Mouse (Mus musculus) left cerebral cortex, adult 2 months (tissue): Measurements from ENCODE around the gene Rnf181. TPM values are rescaled to one million over a fixed set of nuclear protein-coding genes. Genes with fewer than 3 reads are reported as not detected.

ENCODE experiments used
- DNase-seq, 2 experiments: peaks; one replicate each; pipeline ENCODE4 v3.0.0; 2021 to 2022; ENCODE audit warnings: low spot score in 2 of 2, mixed read lengths in 1 of 2; ENCODE audit errors: extremely low spot score in 1 of 2
- H3K27ac ChIP-seq: fragments of 200-600 bp; 2 replicates; pipeline ENCODE4 v1.8.1; 2022
- H3K4me3 ChIP-seq: fragments of 200-600 bp; 2 replicates; pipeline ENCODE4 v1.8.1; 2022
- CTCF ChIP-seq: fragments of 200-600 bp; IDR thresholded peaks from 2 replicates; pipeline ENCODE4 v1.8.1; 2022; ENCODE audit warnings: antibody characterized with exemption, mild to moderate bottlenecking, moderate library complexity
- intact Hi-C: fragments of 180-260 bp; cut with DNase I; formaldehyde crosslinking; loops from one replicate; pipeline ENCODE4 v1.15.1; 2025
- long read RNA-seq, 2 experiments: library from polyadenylated mRNA; stranded (forward); transcript quantifications; one replicate each; pipeline ENCODE4 v2.0.0; 2021; ENCODE audit warnings: borderline mapping rate in 2 of 2
- total RNA-seq, 2 experiments: library from RNA; stranded (reverse); gene quantifications; 2 replicates each; pipeline ENCODE4 v1.2.3; 2021

Gene Rnf181
- 10 to 100 TPM; 75.7 to 75.9 TPM for total RNA-seq
- long read RNA-seq, experiment 1, transcript Rnf181-201 (5 exons, 1,434 nt): major isoform, 37 of 59 reads
- long read RNA-seq, experiment 1, partial matches to known transcripts: 7 of 59 reads
- long read RNA-seq, experiment 1, other reads (novel, unspliced or antisense): 11 of 59 reads
- long read RNA-seq, experiment 2, transcript Rnf181-201 (5 exons, 1,434 nt): major isoform, 22 of 35 reads
- long read RNA-seq, experiment 2, partial matches to known transcripts: 3 of 35 reads
- long read RNA-seq, experiment 2, other reads (novel, unspliced or antisense): 7 of 35 reads

- DNase-seq: no peak
- intact Hi-C loops: no loop called here
- Histone ChIP-seq H3K27ac (no peak within 1 kb of the TSS), H3K4me3 (no peak within 1 kb of the TSS)
- no peak for TF ChIP-seq CTCF
Measured at GRCm38 (mm10) chr6:72366844-72367443, at the start of gene Rnf181. Gene Rnf181 (minus strand): TSS chr6:72366956.

GRCm38 (mm10) chr6:72415964-72416772 lies 49.4 kb upstream of the Rnf181 start:
- no peak overlapping the region for H3K4me3 ChIP-seq

GRCm38 (mm10) chr6:72415181-72415580 lies 48.4 kb upstream of the Rnf181 start:
- no peak for DNase-seq
- Histone ChIP-seq H3K4me3 (peak overlapping the region; percentile 59), H3K27ac (no peak overlapping the region)
- intact Hi-C loops: no loop called here
- TF ChIP-seq CTCF: no peak; the same call in 1 of the 2 replicates

More at GRCm38 (mm10) chr6:72415964-72416772, 49.4 kb upstream of the Rnf181 start:
- TF ChIP-seq CTCF: no peak
- DNase-seq: no peak
- H3K27ac ChIP-seq: no peak overlapping the region
- intact Hi-C loops: no loop called here

GRCm38 (mm10) chr6:72414076-72414756 lies 47.5 kb upstream of the Rnf181 start, which contains the start of gene Ggcx:
Gene Ggcx (plus strand): TSS chr6:72414308.
- intact Hi-C loops: no loop called here

GRCm38 (mm10) chr6:72410518-72410917 lies 43.8 kb upstream of the Rnf181 start:
- Histone ChIP-seq H3K4me3 (no peak overlapping the region), H3K27ac (no peak overlapping the region)
- DNase-seq: no peak
- intact Hi-C loops: no loop called here
- no peak for TF ChIP-seq CTCF

More at GRCm38 (mm10) chr6:72414076-72414756, 47.5 kb upstream of the Rnf181 start, which contains the start of gene Ggcx:
- peak within 1 kb of the TSS; percentile 71 for H3K27ac ChIP-seq
- no peak for TF ChIP-seq CTCF
- H3K4me3 ChIP-seq: peak within 1 kb of the TSS; percentile 59
- peak; percentile 93 for DNase-seq

GRCm38 (mm10) chr6:72410003-72410402 lies 43.2 kb upstream of the Rnf181 start:
- TF ChIP-seq CTCF: no peak

GRCm38 (mm10) chr6:72409567-72409966 lies 42.8 kb upstream of the Rnf181 start:
- intact Hi-C loops: loop anchor here (2.0 kb wide), 1 partner anchor 47 kb away; no protein-coding TSS in a partner anchor
- peak; percentile 50 to 62 for DNase-seq
- peak; percentile 68 for TF ChIP-seq CTCF
- no peak overlapping the region for H3K4me3 ChIP-seq
- no peak overlapping the region for H3K27ac ChIP-seq

More at GRCm38 (mm10) chr6:72410003-72410402, 43.2 kb upstream of the Rnf181 start:
- intact Hi-C loops: no loop called here
- Histone ChIP-seq H3K27ac (no peak overlapping the region), H3K4me3 (no peak overlapping the region)
- DNase-seq: no peak

GRCm38 (mm10) chr6:72407119-72407518 lies 40.4 kb upstream of the Rnf181 start:
- intact Hi-C loops: no loop called here
- H3K4me3 ChIP-seq: no peak overlapping the region
- no peak overlapping the region for H3K27ac ChIP-seq
- peak; percentile 85 for TF ChIP-seq CTCF
- DNase-seq: peak; percentile 70 to 83

GRCm38 (mm10) chr6:72405356-72405755 lies 38.6 kb upstream of the Rnf181 start:
- DNase-seq: no peak
- intact Hi-C loops: no loop called here
- TF ChIP-seq CTCF: no peak

GRCm38 (mm10) chr6:72401875-72402274 lies 35.1 kb upstream of the Rnf181 start:
- Histone ChIP-seq H3K4me3 (no peak overlapping the region), H3K27ac (no peak overlapping the region)
- peak; percentile 86 for TF ChIP-seq CTCF
- peak; percentile 63 to 67 for DNase-seq
- intact Hi-C loops: no loop called here

More at GRCm38 (mm10) chr6:72405356-72405755, 38.6 kb upstream of the Rnf181 start:
- Histone ChIP-seq H3K4me3 (no peak overlapping the region), H3K27ac (no peak overlapping the region)

GRCm38 (mm10) chr6:72399967-72400366 lies 33.2 kb upstream of the Rnf181 start:
- no peak overlapping the region for H3K4me3 ChIP-seq
- no peak overlapping the region for H3K27ac ChIP-seq
- intact Hi-C loops: no loop called here
- DNase-seq: no peak
- no peak for TF ChIP-seq CTCF
